Mouse (Mus musculus) hindbrain, embryonic 10.5 days (tissue): ENCODE results near the gene Gimd1. TPM values are rescaled to one million over a fixed set of nuclear protein-coding genes. Genes with fewer than 3 reads are reported as not detected.

ENCODE experiments used
- DNase-seq: peaks from one replicate; pipeline ENCODE4 v3.0.0-alpha.2; 2017; ENCODE audit warnings: low spot score
- H3K27ac ChIP-seq: fragments of 300-500 bp; sonication (generic); 2 replicates; pipeline ENCODE4 v1.5.1; 2016; ENCODE audit warnings: mild to moderate bottlenecking, moderate library complexity
- H3K27me3 ChIP-seq: fragments of 300-500 bp; sonication (generic); 2 replicates; pipeline ENCODE4 v1.6.1; 2016; ENCODE audit warnings: mild to moderate bottlenecking; ENCODE audit not compliant: poor library complexity, insufficient read depth, severe bottlenecking
- H3K36me3 ChIP-seq: fragments of 300-500 bp; sonication (generic); 2 replicates; pipeline ENCODE4 v1.6.1; 2016; ENCODE audit warnings: mild to moderate bottlenecking, moderate library complexity
- H3K4me1 ChIP-seq: fragments of 300-500 bp; sonication (generic); replicated peaks from 2 replicates; pipeline ENCODE4 v1.6.1; 2016; ENCODE audit warnings: mild to moderate bottlenecking
- H3K4me3 ChIP-seq: fragments of 300-500 bp; sonication (generic); 2 replicates; pipeline ENCODE4 v1.5.1; 2016; ENCODE audit warnings: mild to moderate bottlenecking, moderate library complexity
- H3K9me3 ChIP-seq: fragments of 300-500 bp; sonication (generic); 2 replicates; pipeline ENCODE4 v1.6.1; 2016; ENCODE audit warnings: mild to moderate bottlenecking, moderate library complexity
- WGBS: fragments of 180-500 bp; shearing (Covaris S2); methylation state at CpG from one replicate; pipeline ENCODE4 v1.1.7; 2016; 5-methylcytosine and 5-hydroxymethylcytosine counted together
- polyA plus RNA-seq: library from polyadenylated mRNA; unstranded; fragments of >200 nt; fragmentation: Nextera tagmentation; extraction: Ambion mirVana; gene quantifications from 2 replicates; pipeline ENCODE4 v1.2.1, GENCODE M21; 2016

Gimd1 gene
- polyA plus RNA-seq: not detected in 2 replicates

GRCm38 (mm10) chr3:132629601-132630239 is at the start of gene Gimd1:
Gene Gimd1 (plus strand): TSS chr3:132629820.
- Histone ChIP-seq H3K9me3 (no peaks in the 10 kb centered on the region), H3K4me3 (no peak within 1 kb of the TSS), H3K4me1 (no peaks in the 10 kb centered on the region), H3K27me3 (no peaks in the 10 kb centered on the region), H3K27ac (no peak within 1 kb of the TSS), H3K36me3 (no peaks in the 10 kb centered on the region)
- 94% methylated on average over 11 of the region's 11 CpGs for WGBS
- DNase-seq: no peak

DNA sequence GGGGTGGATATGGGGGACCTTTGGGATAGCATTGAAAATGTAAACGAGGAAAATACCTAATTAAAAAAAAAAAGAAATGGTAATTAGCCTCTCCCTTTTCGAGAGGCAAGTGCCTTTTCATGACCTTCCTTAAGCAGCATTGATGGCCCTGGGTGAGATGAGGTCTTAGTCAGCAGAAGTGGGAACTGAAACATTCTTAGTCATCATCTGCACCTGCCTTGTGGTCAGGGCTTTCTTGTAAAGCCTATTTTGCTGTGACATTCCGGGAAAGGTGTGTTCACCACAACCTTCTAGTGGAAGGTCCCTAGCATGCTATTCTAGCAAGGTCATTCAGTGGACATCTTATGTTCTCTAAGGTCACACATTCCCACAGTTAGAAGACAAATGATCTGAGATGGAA is 48.4 kb upstream of the Gimd1 start:
- Histone ChIP-seq H3K9me3 (no peaks in the 10 kb centered on the region), H3K4me1 (no peaks in the 10 kb centered on the region), H3K4me3 (no peak overlapping the region), H3K27ac (no peak overlapping the region), H3K36me3 (no peaks in the 10 kb centered on the region), H3K27me3 (no peaks in the 10 kb centered on the region)
- 88% methylated on average over 3 of the region's 3 CpGs for WGBS
- no peak for DNase-seq

DNA sequence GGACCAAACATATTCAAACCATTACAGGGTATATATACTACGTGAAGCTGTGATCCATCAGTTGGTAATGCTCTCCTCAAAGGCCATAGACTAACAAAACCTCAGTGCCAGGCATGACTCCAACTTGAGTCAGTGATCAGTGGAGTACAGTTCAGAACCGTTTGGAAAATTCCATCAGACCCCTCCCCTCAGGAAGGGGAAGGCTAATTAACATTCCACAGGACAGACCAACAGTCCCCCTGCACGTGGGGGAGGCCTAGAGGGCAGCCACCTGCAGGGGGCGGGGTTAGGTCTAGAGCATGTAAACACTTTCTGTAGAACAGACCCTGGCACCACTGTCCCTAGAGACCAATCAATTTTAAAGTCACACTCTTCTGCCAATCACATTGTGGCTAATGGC is 47.3 kb upstream of the Gimd1 start:
- Histone ChIP-seq H3K4me3 (no peak overlapping the region), H3K27me3 (no peaks in the 10 kb centered on the region), H3K27ac (no peak overlapping the region), H3K36me3 (no peaks in the 10 kb centered on the region), H3K9me3 (no peaks in the 10 kb centered on the region), H3K4me1 (no peaks in the 10 kb centered on the region)
- 57% methylated on average over 4 of the region's 4 CpGs for WGBS
- DNase-seq: no peak

DNA sequence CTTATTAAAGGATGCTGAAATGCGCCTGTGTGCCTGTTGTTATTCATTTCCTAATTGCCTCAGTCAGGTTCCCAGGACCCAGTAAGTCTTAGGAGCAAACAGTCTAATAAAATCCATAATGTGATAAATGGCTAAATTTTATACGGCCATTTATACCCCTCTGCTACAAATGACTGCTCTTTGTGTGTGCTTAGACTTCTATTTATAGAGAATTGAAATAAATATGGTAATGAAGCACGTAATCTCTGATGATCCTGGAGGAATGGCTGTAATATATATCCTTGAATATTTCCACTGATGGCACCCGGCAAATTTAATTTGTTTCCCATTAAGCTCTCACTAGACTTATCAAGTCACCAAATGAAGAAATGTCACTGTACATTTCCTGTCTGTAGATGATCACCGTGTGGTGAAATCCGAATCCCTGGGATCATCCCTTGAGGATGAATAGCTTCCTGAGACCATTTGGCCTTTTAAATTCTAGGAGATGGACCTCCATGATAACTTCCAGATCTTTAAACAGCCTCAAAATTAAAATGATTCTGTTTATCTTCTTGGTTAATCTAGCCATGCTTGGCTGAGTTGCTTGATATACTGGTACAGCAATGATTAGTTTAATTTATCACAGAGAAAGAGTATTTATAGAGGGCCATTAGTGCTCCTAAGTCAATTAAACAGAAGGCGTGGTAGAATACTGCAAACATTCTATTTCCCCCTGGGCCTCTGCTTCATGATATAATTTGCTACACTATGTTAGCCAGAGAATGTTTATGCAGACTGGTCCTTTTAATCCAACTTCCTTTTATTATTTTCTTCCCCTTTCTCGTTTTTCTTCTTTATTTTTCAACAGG is 44.3 kb upstream of the Gimd1 start:
- no peaks in the 10 kb centered on the region for H3K4me1 ChIP-seq

DNA sequence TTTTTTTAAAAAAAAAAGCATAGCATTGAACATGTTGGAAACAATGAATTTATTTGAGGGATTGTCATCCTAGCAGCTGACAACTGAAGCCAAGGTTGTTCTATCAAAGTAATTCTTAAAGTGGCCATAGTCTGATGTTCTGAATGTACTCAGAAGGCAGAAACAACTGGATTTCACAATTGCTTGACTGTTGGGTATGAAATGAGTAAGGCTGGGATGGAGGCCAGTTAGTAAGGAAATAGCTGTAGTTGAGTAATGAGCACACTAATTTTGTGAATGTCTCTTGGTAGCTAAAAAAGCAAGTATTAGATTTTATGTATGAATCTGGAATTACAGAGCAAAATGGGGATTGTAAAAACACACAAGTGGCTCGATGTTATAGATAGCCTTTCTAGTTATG is 41.5 kb upstream of the Gimd1 start:
- no peaks in the 10 kb centered on the region for H3K27me3 ChIP-seq
- no peak for DNase-seq
- no peaks in the 10 kb centered on the region for H3K36me3 ChIP-seq
- no peaks in the 10 kb centered on the region for H3K9me3 ChIP-seq
- no peak overlapping the region for H3K27ac ChIP-seq
- H3K4me3 ChIP-seq: no peak overlapping the region
- WGBS: 85% methylated on average over 1 of the region's 1 CpGs
- no peaks in the 10 kb centered on the region for H3K4me1 ChIP-seq

More for the DNA sequence above, 44.3 kb upstream of the Gimd1 start:
- no peak for DNase-seq
- Histone ChIP-seq H3K36me3 (no peaks in the 10 kb centered on the region), H3K27me3 (no peaks in the 10 kb centered on the region), H3K9me3 (no peaks in the 10 kb centered on the region), H3K4me3 (no peak overlapping the region), H3K27ac (no peak overlapping the region)
- 82% methylated on average over 8 of the region's 8 CpGs for WGBS

DNA sequence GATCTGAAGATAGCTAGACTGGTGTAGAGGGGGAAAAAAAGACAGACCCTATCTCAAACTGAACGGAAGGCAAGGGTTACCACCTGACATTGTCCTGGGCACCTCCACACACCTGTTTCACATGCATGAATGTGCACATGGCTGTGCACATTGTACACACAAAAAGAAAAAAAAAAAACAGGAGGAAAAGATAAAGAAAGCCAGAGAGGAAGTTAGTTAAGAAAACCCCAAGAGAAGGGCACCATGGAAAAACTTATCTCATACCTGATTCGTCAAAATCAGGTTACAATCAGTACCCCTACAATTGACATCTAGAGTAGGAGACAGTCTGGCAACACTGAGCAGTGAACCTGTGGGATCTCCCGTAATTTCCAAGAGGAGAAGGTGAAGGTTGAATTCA is 39.6 kb upstream of the Gimd1 start:
- no peak for DNase-seq
- no peaks in the 10 kb centered on the region for H3K9me3 ChIP-seq

GRCm38 (mm10) chr3:132590604-132591003 is 39.0 kb upstream of the Gimd1 start:
- H3K4me3 ChIP-seq: no peak overlapping the region
- H3K27ac ChIP-seq: no peak overlapping the region
- H3K9me3 ChIP-seq: no peaks in the 10 kb centered on the region
- WGBS: 73% methylated on average over 1 of the region's 1 CpGs
- no peak for DNase-seq
- H3K4me1 ChIP-seq: no peaks in the 10 kb centered on the region
- no peaks in the 10 kb centered on the region for H3K27me3 ChIP-seq
- H3K36me3 ChIP-seq: no peaks in the 10 kb centered on the region

More for the DNA sequence above, 39.6 kb upstream of the Gimd1 start:
- H3K4me3 ChIP-seq: no peak overlapping the region
- WGBS: 77% methylated on average over 3 of the region's 3 CpGs
- no peaks in the 10 kb centered on the region for H3K36me3 ChIP-seq
- no peaks in the 10 kb centered on the region for H3K27me3 ChIP-seq
- H3K27ac ChIP-seq: no peak overlapping the region
- H3K4me1 ChIP-seq: no peaks in the 10 kb centered on the region

DNA sequence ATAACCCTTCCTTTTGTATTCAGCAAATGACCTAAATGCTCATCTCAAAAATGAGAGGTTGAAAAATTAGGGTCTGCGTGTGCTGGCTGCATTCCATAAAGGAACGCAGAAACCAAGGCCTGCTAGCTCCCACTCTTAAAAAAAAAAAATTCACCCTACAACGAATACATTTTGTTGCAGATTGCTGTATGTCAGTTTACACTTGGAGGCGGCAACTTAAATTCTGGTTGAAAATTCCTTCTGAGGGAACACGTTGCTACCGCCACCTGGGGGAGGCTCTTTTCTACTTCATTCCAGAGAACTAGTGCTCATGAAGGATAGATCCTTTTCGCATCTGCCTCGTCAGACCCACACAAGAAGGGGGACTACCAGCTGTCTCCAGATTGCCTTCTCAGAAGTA is 879 bp upstream of the Gimd1 start:
- no peaks in the 10 kb centered on the region for H3K36me3 ChIP-seq
- no peaks in the 10 kb centered on the region for H3K27me3 ChIP-seq
- 62% methylated on average over 8 of the region's 8 CpGs for WGBS
- no peaks in the 10 kb centered on the region for H3K9me3 ChIP-seq
- H3K4me1 ChIP-seq: no peaks in the 10 kb centered on the region
- H3K4me3 ChIP-seq: no peak overlapping the region
- DNase-seq: peak; percentile 5
- H3K27ac ChIP-seq: no peak overlapping the region

GRCm38 (mm10) chr3:132633261-132633660 is 3.6 kb downstream of the Gimd1 start:
- no peak overlapping the region for H3K4me3 ChIP-seq
- WGBS: 73% methylated on average over 2 of the region's 2 CpGs

GRCm38 (mm10) chr3:132637080-132637479 is 7.5 kb downstream of the Gimd1 start:
- no peak for DNase-seq
- no peaks in the 10 kb centered on the region for H3K36me3 ChIP-seq
- no peak overlapping the region for H3K4me3 ChIP-seq
- no peak overlapping the region for H3K27ac ChIP-seq
- no peaks in the 10 kb centered on the region for H3K27me3 ChIP-seq
- WGBS: 92% methylated on average over 3 of the region's 3 CpGs
- H3K9me3 ChIP-seq: no peaks in the 10 kb centered on the region
- no peaks in the 10 kb centered on the region for H3K4me1 ChIP-seq

More at GRCm38 (mm10) chr3:132633261-132633660, 3.6 kb downstream of the Gimd1 start:
- Histone ChIP-seq H3K27me3 (no peaks in the 10 kb centered on the region), H3K36me3 (no peaks in the 10 kb centered on the region), H3K4me1 (no peaks in the 10 kb centered on the region), H3K9me3 (no peaks in the 10 kb centered on the region), H3K27ac (no peak overlapping the region)
- no peak for DNase-seq

- Histone ChIP-seq H3K27ac (no peak overlapping the region), H3K9me3 (no peaks in the 10 kb centered on the region), H3K4me3 (no peak overlapping the region), H3K4me1 (no peaks in the 10 kb centered on the region), H3K27me3 (no peaks in the 10 kb centered on the region), H3K36me3 (no peaks in the 10 kb centered on the region)
- no peak for DNase-seq
- WGBS: 89% methylated on average over 4 of the region's 4 CpGs
Observed at GRCm38 (mm10) chr3:132644071-132644470, 14.5 kb downstream of the Gimd1 start.

DNA sequence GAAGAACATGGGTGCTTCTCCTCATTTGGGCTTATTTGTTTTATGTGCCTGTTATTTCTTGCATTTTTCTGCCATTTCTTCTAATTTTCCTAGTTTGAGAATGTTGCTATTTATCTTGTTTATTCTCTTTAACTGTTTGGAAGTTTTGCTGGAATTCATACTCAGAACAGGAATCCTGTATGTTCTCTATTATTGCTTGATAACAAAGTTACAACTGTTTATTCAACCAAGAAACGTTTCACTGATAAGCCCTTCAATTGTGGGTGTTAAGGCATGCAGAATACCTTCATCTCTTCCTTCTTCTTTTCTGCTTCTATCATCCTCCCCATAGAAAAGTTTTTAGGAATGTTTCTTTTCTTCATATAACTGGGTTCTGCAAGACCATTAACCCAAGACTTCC is 17.2 kb downstream of the Gimd1 start:
- Histone ChIP-seq H3K9me3 (no peaks in the 10 kb centered on the region), H3K27me3 (no peaks in the 10 kb centered on the region), H3K27ac (no peak overlapping the region), H3K36me3 (no peaks in the 10 kb centered on the region), H3K4me1 (no peaks in the 10 kb centered on the region), H3K4me3 (no peak overlapping the region)
- WGBS: 62% methylated on average over 1 of the region's 1 CpGs
- no peak for DNase-seq

GRCm38 (mm10) chr3:132649368-132649767 is 19.7 kb downstream of the Gimd1 start:
- Histone ChIP-seq H3K4me1 (no peaks in the 10 kb centered on the region), H3K4me3 (no peak overlapping the region), H3K36me3 (no peaks in the 10 kb centered on the region), H3K9me3 (no peaks in the 10 kb centered on the region), H3K27ac (no peak overlapping the region), H3K27me3 (no peaks in the 10 kb centered on the region)
- WGBS: 90% methylated on average over 7 of the region's 7 CpGs
- DNase-seq: no peak
